Mouse (Mus musculus) midbrain, embryonic 15.5 days (tissue): Measurements from ENCODE around the gene Atxn3. TPM values are rescaled to one million over a fixed set of nuclear protein-coding genes. Genes with fewer than 3 reads are reported as not detected.
"Not testable (repeated sequence)": the region's sequence is repeated elsewhere in the genome, so short reads cannot be mapped to it uniquely, and the experiment has no call there.

Source experiments
- ATAC-seq: fragments of 200-750 bp; cut with Nextera tagmentation; replicated peaks from 2 replicates; pipeline ENCODE4 v1.8.0; 2017; ENCODE audit warnings: moderate TSS enrichment
- H3K27ac ChIP-seq: fragments of 300-500 bp; sonication (generic); 2 replicates; pipeline ENCODE4 v1.5.1; 2015; ENCODE audit warnings: mild to moderate bottlenecking, inconsistent platforms
- H3K27me3 ChIP-seq: fragments of 300-500 bp; sonication (generic); replicated peaks from 2 replicates; pipeline ENCODE4 v1.6.1; 2015; ENCODE audit warnings: inconsistent platforms
- H3K36me3 ChIP-seq: fragments of 300-500 bp; sonication (generic); replicated peaks from 2 replicates; pipeline ENCODE4 v1.6.1; 2015; ENCODE audit warnings: inconsistent platforms
- H3K4me1 ChIP-seq: fragments of 300-500 bp; sonication (generic); 2 replicates; pipeline ENCODE4 v1.6.1; 2015; ENCODE audit warnings: inconsistent platforms
- H3K4me2 ChIP-seq: fragments of 300-500 bp; sonication (generic); 2 replicates; pipeline ENCODE4 v1.6.1; 2015; ENCODE audit warnings: inconsistent platforms, mild to moderate bottlenecking, moderate library complexity
- H3K4me3 ChIP-seq: fragments of 300-500 bp; sonication (generic); 2 replicates; pipeline ENCODE4 v1.5.1; 2015; ENCODE audit warnings: mild to moderate bottlenecking, inconsistent platforms
- H3K9ac ChIP-seq: fragments of 300-500 bp; sonication (generic); 2 replicates; pipeline ENCODE4 v1.6.1; 2015; ENCODE audit warnings: mild to moderate bottlenecking, inconsistent platforms
- H3K9me3 ChIP-seq: fragments of 300-500 bp; sonication (generic); 2 replicates; pipeline ENCODE4 v1.6.1; 2016; ENCODE audit warnings: inconsistent platforms
- WGBS: fragments of 180-500 bp; shearing (Covaris S2); methylation state at CpG from one replicate; pipeline ENCODE4 v1.1.7; 2015; ENCODE audit warnings: mixed read lengths; 5-methylcytosine and 5-hydroxymethylcytosine counted together
- polyA plus RNA-seq: library from polyadenylated mRNA; unstranded; fragments of >200 nt; fragmentation: Nextera tagmentation; extraction: Ambion mirVana; gene quantifications from 2 replicates; pipeline ENCODE4 v1.2.1, GENCODE M21; 2015

The Atxn3 gene
- polyA plus RNA-seq, 1 experiment from 2014 or later: 12.0 TPM

- 94% methylated on average over 10 of the region's 10 CpGs for WGBS
- H3K9me3 ChIP-seq: no peaks in the 10 kb centered on the region
- peaks cover 2% of the 10 kb centered on the region; the same call in 1 of the 2 replicates for H3K36me3 ChIP-seq
- H3K4me3 ChIP-seq: peak overlapping the region; percentile 92
- peak overlapping the region; percentile 85 for H3K4me2 ChIP-seq
- H3K27ac ChIP-seq: no peak overlapping the region
- H3K9ac ChIP-seq: no peak overlapping the region
- ATAC-seq: no peak
- peaks cover 28% of the 10 kb centered on the region for H3K4me1 ChIP-seq
- no peaks in the 10 kb centered on the region for H3K27me3 ChIP-seq
These were observed 19.4 kb upstream of the Atxn3 start for GRCm38 (mm10) chr12:101977404-101977915.

DNA sequence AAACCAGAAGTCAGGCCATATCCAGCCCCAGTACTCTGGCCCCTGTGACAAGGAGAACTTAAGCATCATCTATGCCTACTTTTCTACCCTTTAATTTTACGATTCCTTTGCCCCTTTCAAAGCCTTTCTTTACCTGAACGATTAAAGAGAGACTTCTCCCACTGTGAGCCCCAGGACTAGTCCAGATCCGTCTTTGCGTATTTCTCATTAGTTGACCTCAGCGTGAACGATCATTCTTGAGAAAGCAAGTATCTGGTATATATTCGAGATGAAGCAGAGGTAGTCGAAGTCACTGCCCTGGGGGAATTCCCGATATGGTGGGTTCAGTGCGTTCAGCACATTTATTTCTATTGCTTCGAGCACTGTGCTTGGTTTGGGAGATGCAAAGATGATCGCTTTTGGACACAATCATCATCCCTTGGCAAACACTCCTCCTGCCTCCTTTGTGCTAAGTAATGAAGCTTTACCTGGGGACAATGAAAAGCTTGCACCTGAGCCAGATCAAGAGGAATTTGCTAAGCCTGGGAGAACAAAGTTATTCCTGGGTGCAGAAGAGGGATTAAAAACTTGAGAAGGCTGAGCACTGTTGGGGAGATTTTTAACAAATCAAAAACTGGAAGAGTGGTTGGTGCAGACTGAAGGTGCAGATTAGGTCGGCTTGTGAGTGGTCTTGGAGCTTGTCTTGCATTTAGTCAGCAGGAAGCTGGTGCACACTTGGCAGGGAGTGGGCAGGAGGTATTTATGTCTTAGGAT lies 18.8 kb upstream of the Atxn3 start:
- no peaks in the 10 kb centered on the region for H3K27me3 ChIP-seq
- 18% methylated on average over 13 of the region's 13 CpGs for WGBS
- peak overlapping the region; percentile 85 for H3K4me2 ChIP-seq
- no peaks in the 10 kb centered on the region for H3K9me3 ChIP-seq
- H3K27ac ChIP-seq: peak overlapping the region; percentile 94
- ATAC-seq: no peak; the same call in 1 of the 2 replicates
- peak overlapping the region; percentile 84 for H3K9ac ChIP-seq
- H3K4me1 ChIP-seq: peaks cover 28% of the 10 kb centered on the region
- H3K4me3 ChIP-seq: peak overlapping the region; percentile 92
- H3K36me3 ChIP-seq: no peaks in the 10 kb centered on the region

DNA sequence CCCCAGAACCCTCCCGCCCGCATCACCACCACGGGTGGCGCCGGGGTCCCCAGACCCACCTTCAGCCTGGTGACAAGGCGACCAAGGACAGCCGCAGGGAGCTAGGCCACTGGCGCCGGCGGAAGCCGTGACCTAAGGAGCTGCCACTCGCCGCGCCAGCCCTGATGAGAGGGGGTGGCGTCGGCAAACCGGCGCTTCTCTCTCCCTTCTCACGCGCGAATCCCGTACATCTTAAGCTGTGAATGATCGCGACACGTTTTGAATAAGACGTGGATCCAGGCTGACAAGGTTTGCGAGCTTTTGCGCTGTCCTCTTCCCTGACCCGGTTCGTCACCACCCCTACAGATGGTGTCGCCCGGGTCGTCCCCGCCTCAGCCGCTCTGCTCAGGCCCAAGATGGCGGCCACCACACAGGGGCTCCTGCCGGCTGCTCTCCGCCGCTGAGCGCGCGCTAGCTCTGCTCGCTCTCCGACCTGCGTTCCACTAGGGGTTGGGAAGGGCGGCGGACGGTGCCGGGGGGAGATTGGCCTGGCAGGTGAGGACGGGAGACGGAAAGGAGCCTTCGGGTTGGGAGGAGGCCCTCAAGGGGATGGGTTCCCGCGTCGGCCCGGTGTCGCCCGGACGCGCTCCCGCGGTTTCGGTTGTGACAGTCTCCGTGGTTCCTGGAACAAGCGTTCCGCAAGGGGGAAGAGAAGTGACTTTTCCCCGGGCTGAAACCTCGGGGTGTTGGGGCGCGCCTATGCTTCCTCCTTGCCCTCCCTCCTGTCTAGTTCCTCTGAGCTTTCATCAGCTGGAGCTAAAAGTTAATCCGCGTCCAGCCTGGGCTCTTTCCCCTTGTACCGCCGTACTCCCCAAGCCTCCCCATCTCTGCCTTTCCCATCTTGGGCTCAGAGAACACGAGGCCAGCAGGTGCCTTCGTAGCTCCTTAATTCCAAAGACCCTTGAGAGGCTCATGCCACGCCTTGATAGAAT lies 17.8 kb upstream of the Atxn3 start, which contains the start of gene Cpsf2:
Gene Cpsf2, plus strand, starts transcription at position 388 of the 971 bp plus-strand sequence.
- no peaks in the 10 kb centered on the region for H3K27me3 ChIP-seq
- H3K4me2 ChIP-seq: peak within 1 kb of the TSS; percentile 85
- H3K36me3 ChIP-seq: no peaks in the 10 kb centered on the region
- WGBS: under 1% methylated on average over 76 of the region's 77 CpGs
- peaks cover 28% of the 10 kb centered on the region for H3K4me1 ChIP-seq
- H3K9me3 ChIP-seq: no peaks in the 10 kb centered on the region
- H3K9ac ChIP-seq: peak within 1 kb of the TSS; percentile 84
- H3K27ac ChIP-seq: peak within 1 kb of the TSS; percentile 94
- ATAC-seq: peak; percentile 98
- H3K4me3 ChIP-seq: peak within 1 kb of the TSS; percentile 92

GRCm38 (mm10) chr12:101975167-101975600 lies 17.1 kb upstream of the Atxn3 start:
- Histone ChIP-seq H3K9me3 (no peaks in the 10 kb centered on the region), H3K36me3 (no peaks in the 10 kb centered on the region), H3K4me3 (peak overlapping the region; percentile 92), H3K27me3 (no peaks in the 10 kb centered on the region), H3K9ac (peak overlapping the region; percentile 84), H3K27ac (peak overlapping the region; percentile 94), H3K4me2 (peak overlapping the region; percentile 85), H3K4me1 (peaks cover 28% of the 10 kb centered on the region)
- WGBS: under 1% methylated on average over 23 of the region's 23 CpGs
- peak; percentile 68; the same call in 1 of the 2 replicates for ATAC-seq

GRCm38 (mm10) chr12:101974571-101974970 lies 16.5 kb upstream of the Atxn3 start:
- H3K36me3 ChIP-seq: no peaks in the 10 kb centered on the region
- peak overlapping the region; percentile 84 for H3K9ac ChIP-seq
- H3K4me3 ChIP-seq: peak overlapping the region; percentile 92
- 0% methylated on average over 1 of the region's 1 CpGs for WGBS
- peaks cover 28% of the 10 kb centered on the region for H3K4me1 ChIP-seq
- no peaks in the 10 kb centered on the region for H3K9me3 ChIP-seq
- H3K4me2 ChIP-seq: peak overlapping the region; percentile 85
- H3K27me3 ChIP-seq: no peaks in the 10 kb centered on the region
- ATAC-seq: no peak
- H3K27ac ChIP-seq: peak overlapping the region; percentile 94

DNA sequence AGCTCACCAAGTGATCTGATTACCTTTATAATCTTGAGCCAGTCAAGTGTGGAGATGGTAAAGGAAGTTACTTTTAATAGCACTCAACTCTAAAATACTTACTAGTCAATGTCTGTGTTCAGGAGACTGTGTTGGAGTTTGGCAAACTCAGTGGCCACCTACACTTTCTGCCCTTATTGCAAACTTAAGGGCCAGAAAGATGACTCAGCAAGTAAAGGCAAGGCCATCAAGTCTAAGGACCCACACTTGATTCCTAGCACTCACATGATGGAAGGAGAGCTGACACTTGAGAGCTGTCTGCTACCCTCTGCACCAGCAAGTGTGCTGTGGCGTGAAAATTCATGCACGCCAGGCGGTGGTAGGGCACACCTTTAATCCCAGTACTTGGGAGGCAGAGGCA lies 14.2 kb upstream of the Atxn3 start:
- Histone ChIP-seq H3K36me3 (peaks cover 7% of the 10 kb centered on the region; the same call in 1 of the 2 replicates), H3K4me3 (no peak overlapping the region), H3K27me3 (no peaks in the 10 kb centered on the region), H3K9me3 (no peaks in the 10 kb centered on the region), H3K4me1 (peaks cover 23% of the 10 kb centered on the region), H3K4me2 (no peak overlapping the region), H3K9ac (no peak overlapping the region), H3K27ac (no peak overlapping the region)
- no peak for ATAC-seq
- 92% methylated on average over 3 of the region's 3 CpGs for WGBS

DNA sequence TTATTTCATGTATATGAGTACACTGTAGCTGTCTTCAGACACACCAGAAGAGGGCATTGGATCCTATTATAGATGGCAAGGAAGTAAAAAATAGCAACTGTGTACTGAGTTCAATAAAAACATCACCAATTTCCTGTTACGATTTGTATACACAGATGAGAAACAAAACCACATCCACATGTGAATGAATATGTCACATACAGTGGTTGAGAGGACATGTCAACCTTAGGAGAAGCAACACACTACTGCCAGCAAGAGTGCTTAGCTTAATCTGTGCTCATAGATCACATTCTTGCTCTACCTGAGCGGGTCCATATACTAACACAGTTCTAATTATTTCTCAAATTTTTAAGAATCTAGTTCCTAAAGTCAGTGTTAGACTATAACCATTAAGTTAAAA lies 13.3 kb upstream of the Atxn3 start:
- WGBS: 96% methylated on average over 2 of the region's 2 CpGs
- peaks cover 7% of the 10 kb centered on the region; the same call in 1 of the 2 replicates for H3K36me3 ChIP-seq
- ATAC-seq: no peak

GRCm38 (mm10) chr12:101958960-101959780 lies 1.1 kb upstream of the Atxn3 start:
- not testable (repeated sequence) for H3K27me3 ChIP-seq, H3K4me3 ChIP-seq, H3K9ac ChIP-seq, H3K27ac ChIP-seq, H3K9me3 ChIP-seq, H3K36me3 ChIP-seq, ATAC-seq
- Histone ChIP-seq H3K4me1 (peaks cover 17% of the 10 kb centered on the region), H3K4me2 (peak overlapping the region; percentile 67)
- WGBS: 92% methylated on average over 5 of the region's 5 CpGs

More for the DNA sequence above, 13.3 kb upstream of the Atxn3 start:
- Histone ChIP-seq H3K9me3 (no peaks in the 10 kb centered on the region), H3K4me2 (no peak overlapping the region), H3K27me3 (no peaks in the 10 kb centered on the region), H3K27ac (no peak overlapping the region), H3K4me1 (peaks cover 15% of the 10 kb centered on the region), H3K9ac (no peak overlapping the region), H3K4me3 (no peak overlapping the region)

DNA sequence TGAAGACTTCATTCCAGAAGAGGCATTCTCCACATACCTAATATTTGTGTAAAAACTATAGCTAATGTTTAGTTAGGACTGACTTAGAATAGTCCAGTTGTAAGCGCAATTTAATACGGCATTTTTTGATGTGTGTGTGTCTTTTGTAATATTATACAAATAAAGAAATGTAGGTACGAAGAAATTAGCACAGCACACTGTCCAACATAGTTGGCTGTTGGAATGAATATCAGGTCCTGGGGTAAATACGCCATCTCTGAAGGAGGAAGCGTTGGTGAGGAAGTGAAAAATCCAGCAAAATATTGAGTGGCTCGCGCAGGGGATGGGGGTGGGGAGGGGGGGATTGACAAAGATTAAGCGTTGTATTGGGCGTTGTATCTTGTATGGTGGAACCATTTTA lies 510 bp upstream of the Atxn3 start:
- peaks cover 17% of the 10 kb centered on the region for H3K4me1 ChIP-seq
- no peaks in the 10 kb centered on the region for H3K9me3 ChIP-seq
- H3K4me2 ChIP-seq: peak overlapping the region; percentile 67
- H3K4me3 ChIP-seq: peak overlapping the region; percentile 81
- H3K27me3 ChIP-seq: no peaks in the 10 kb centered on the region
- peak; percentile 27; the same call in 1 of the 2 replicates for ATAC-seq
- H3K27ac ChIP-seq: no peak overlapping the region
- H3K9ac ChIP-seq: no peak overlapping the region
- WGBS: 59% methylated on average over 9 of the region's 9 CpGs
- no peaks in the 10 kb centered on the region for H3K36me3 ChIP-seq

GRCm38 (mm10) chr12:101957079-101957941 lies 736 bp downstream of the Atxn3 start:
- WGBS: 12% methylated on average over 26 of the region's 26 CpGs
- H3K4me2 ChIP-seq: peak overlapping the region; percentile 67

More at GRCm38 (mm10) chr12:101957079-101957941, 736 bp downstream of the Atxn3 start:
- Histone ChIP-seq H3K4me1 (peaks cover 17% of the 10 kb centered on the region), H3K36me3 (no peaks in the 10 kb centered on the region), H3K27ac (peak overlapping the region; percentile 79), H3K9ac (peak overlapping the region; percentile 78), H3K27me3 (no peaks in the 10 kb centered on the region), H3K4me3 (peak overlapping the region; percentile 81), H3K9me3 (no peaks in the 10 kb centered on the region)
- no peak; the same call in 1 of the 2 replicates for ATAC-seq
